Mouse (Mus musculus) lung, embryonic 16.5 days (tissue): ENCODE measurements around the gene Boc. TPM values are rescaled to one million over a fixed set of nuclear protein-coding genes. Genes with fewer than 3 reads are reported as not detected.

Experiments used
- ATAC-seq: fragments of 200-750 bp; cut with Nextera tagmentation; 2 replicates; pipeline ENCODE4 v1.8.0; 2017; ENCODE audit warnings: low read depth, mild to moderate bottlenecking, moderate library complexity
- H3K27ac ChIP-seq: fragments of 300-500 bp; sonication (generic); 2 replicates; pipeline ENCODE4 v1.5.1; 2014; ENCODE audit warnings: mild to moderate bottlenecking, control low read depth, low read length
- H3K27me3 ChIP-seq: fragments of 300-500 bp; sonication (generic); 2 replicates; pipeline ENCODE4 v1.6.1; 2014; ENCODE audit warnings: low read depth, low read length, mixed read lengths; ENCODE audit not compliant: control insufficient read depth, insufficient read depth
- H3K36me3 ChIP-seq: fragments of 300-500 bp; sonication (generic); 2 replicates; pipeline ENCODE4 v1.6.1; 2014; ENCODE audit warnings: low read length; ENCODE audit not compliant: control insufficient read depth, insufficient read depth
- H3K4me1 ChIP-seq: fragments of 300-500 bp; sonication (generic); replicated peaks from 2 replicates; pipeline ENCODE4 v1.6.1; 2014; ENCODE audit warnings: low read length, mixed read lengths; ENCODE audit not compliant: control insufficient read depth, insufficient read depth
- H3K4me2 ChIP-seq: fragments of 300-500 bp; sonication (generic); 2 replicates; pipeline ENCODE4 v1.6.1; 2014; ENCODE audit warnings: low read depth, low read length, control low read depth
- H3K4me3 ChIP-seq: fragments of 300-500 bp; sonication (generic); 2 replicates; pipeline ENCODE4 v1.5.1; 2014; ENCODE audit warnings: mild to moderate bottlenecking, low read length, control low read depth
- H3K9ac ChIP-seq: fragments of 300-500 bp; sonication (generic); 2 replicates; pipeline ENCODE4 v1.6.1; 2014; ENCODE audit warnings: low read length, control low read depth
- H3K9me3 ChIP-seq: fragments of 300-500 bp; sonication (generic); 2 replicates; pipeline ENCODE4 v1.6.1; 2016; ENCODE audit warnings: low read length; ENCODE audit not compliant: control insufficient read depth
- WGBS: fragments of 180-500 bp; shearing (Covaris S2); extraction: QIAGEN DNeasy Blood & Tissue Kit; methylation state at CpG from one replicate; pipeline ENCODE4 v1.1.7; 2014; 5-methylcytosine and 5-hydroxymethylcytosine counted together
- polyA plus RNA-seq: library from polyadenylated mRNA; unstranded; fragments of >200 nt; fragmentation: Nextera tagmentation; extraction: Ambion mirVana; gene quantifications from 2 replicates; pipeline ENCODE4 v1.2.1, GENCODE M21; 2015

The Boc gene
- polyA plus RNA-seq, 1 experiment from 2014 or later = 32.0 TPM

GRCm38 (mm10) chr16:44578551-44578950 lies 19.9 kb upstream of the Boc start:
- H3K4me2 ChIP-seq = no peak overlapping the region
- WGBS = 89% methylated on average over 1 of the region's 1 CpGs
- H3K27me3 ChIP-seq = no peaks in the 10 kb centered on the region
- no peak overlapping the region for H3K9ac ChIP-seq
- no peak overlapping the region for H3K4me3 ChIP-seq
- H3K27ac ChIP-seq = no peak overlapping the region
- no peak for ATAC-seq
- H3K9me3 ChIP-seq = no peaks in the 10 kb centered on the region
- H3K36me3 ChIP-seq = no peaks in the 10 kb centered on the region
- peaks cover 3% of the 10 kb centered on the region; the same call in 1 of the 2 replicates for H3K4me1 ChIP-seq

GRCm38 (mm10) chr16:44568056-44568455 lies 9.4 kb upstream of the Boc start:
- Histone ChIP-seq H3K4me3 (no peak overlapping the region), H3K9ac (no peak overlapping the region), H3K4me2 (no peak overlapping the region), H3K27me3 (no peaks in the 10 kb centered on the region), H3K4me1 (peaks cover 7% of the 10 kb centered on the region), H3K9me3 (no peaks in the 10 kb centered on the region), H3K27ac (no peak overlapping the region), H3K36me3 (no peaks in the 10 kb centered on the region)
- ATAC-seq = no peak

GRCm38 (mm10) chr16:44565328-44566210 lies 6.9 kb upstream of the Boc start:
- 28% methylated on average over 22 of the region's 22 CpGs for WGBS
- no peaks in the 10 kb centered on the region for H3K36me3 ChIP-seq
- H3K27me3 ChIP-seq = no peaks in the 10 kb centered on the region
- H3K27ac ChIP-seq = no peak overlapping the region
- H3K4me1 ChIP-seq = peaks cover 7% of the 10 kb centered on the region
- peak overlapping the region; percentile 30 for H3K4me3 ChIP-seq
- no peaks in the 10 kb centered on the region for H3K9me3 ChIP-seq
- H3K4me2 ChIP-seq = peak overlapping the region; percentile 45
- peak overlapping the region; percentile 35; the same call in 1 of the 2 replicates for H3K9ac ChIP-seq
- ATAC-seq = peak; percentile 59; the same call in 1 of the 2 replicates

- H3K4me3 ChIP-seq = no peak overlapping the region
- peaks cover 7% of the 10 kb centered on the region for H3K4me1 ChIP-seq
- no peak overlapping the region for H3K9ac ChIP-seq
- H3K27ac ChIP-seq = no peak overlapping the region
- ATAC-seq = no peak
- 67% methylated on average over 8 of the region's 8 CpGs for WGBS
- no peaks in the 10 kb centered on the region for H3K36me3 ChIP-seq
- no peaks in the 10 kb centered on the region for H3K9me3 ChIP-seq
- no peak overlapping the region for H3K4me2 ChIP-seq
- H3K27me3 ChIP-seq = no peaks in the 10 kb centered on the region
Observed at GRCm38 (mm10) chr16:44564359-44564758, 5.7 kb upstream of the Boc start.

DNA sequence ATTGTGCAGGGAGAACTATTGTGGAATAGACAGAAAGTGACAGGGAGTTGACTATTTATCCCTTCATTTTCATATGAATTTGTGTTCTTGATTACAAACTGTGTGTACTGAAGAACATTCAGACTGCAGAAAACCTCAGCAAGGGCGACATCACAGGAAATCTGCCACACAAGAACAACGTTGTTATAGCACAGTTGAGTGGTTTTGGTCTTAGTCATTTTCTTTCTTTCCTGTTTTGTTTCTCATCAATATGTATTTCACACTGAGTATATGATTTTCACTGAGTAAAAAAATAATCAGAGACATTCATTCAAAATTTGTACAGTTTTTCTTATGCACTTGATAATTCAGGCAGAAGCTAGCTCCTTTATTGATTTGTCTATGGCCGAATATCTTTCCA lies 3.4 kb upstream of the Boc start:
- H3K9me3 ChIP-seq = no peaks in the 10 kb centered on the region
- WGBS = 77% methylated on average over 3 of the region's 3 CpGs
- H3K36me3 ChIP-seq = no peaks in the 10 kb centered on the region
- no peak overlapping the region for H3K9ac ChIP-seq
- H3K27ac ChIP-seq = no peak overlapping the region
- H3K4me1 ChIP-seq = peaks cover 12% of the 10 kb centered on the region
- H3K4me3 ChIP-seq = no peak overlapping the region
- no peak overlapping the region for H3K4me2 ChIP-seq
- no peak for ATAC-seq
- H3K27me3 ChIP-seq = no peaks in the 10 kb centered on the region

DNA sequence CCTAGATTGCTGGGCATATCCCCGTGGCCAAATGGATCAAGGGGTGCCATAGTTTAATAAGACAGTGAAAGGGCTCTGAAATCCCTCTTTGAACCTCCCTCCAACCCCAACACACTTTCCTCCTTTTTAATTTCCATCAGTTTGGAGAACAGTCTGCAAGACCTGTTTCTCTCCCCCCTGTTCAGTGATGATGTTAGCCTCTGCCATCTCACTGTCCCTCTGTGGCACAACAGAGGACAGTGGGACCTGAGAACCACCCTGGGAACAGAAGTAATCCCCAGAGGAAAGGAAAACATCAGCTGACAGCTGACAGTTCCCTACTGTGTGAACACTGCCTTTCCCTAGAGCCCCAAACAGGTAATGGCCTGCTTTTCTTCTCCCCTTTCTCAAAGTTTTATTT lies 1.5 kb upstream of the Boc start:
- no peaks in the 10 kb centered on the region for H3K36me3 ChIP-seq
- H3K4me3 ChIP-seq = no peak overlapping the region
- no peaks in the 10 kb centered on the region for H3K9me3 ChIP-seq
- H3K9ac ChIP-seq = no peak overlapping the region
- no peak for ATAC-seq
- H3K27ac ChIP-seq = no peak overlapping the region
- no peak overlapping the region for H3K4me2 ChIP-seq
- peaks cover 4% of the 10 kb centered on the region for H3K4me1 ChIP-seq
- no peaks in the 10 kb centered on the region for H3K27me3 ChIP-seq
- 52% methylated on average over 1 of the region's 1 CpGs for WGBS

GRCm38 (mm10) chr16:44559330-44559695 lies 616 bp upstream of the Boc start:
- H3K36me3 ChIP-seq = no peaks in the 10 kb centered on the region
- no peak for ATAC-seq
- H3K27me3 ChIP-seq = no peaks in the 10 kb centered on the region
- H3K9me3 ChIP-seq = no peaks in the 10 kb centered on the region
- no peak overlapping the region for H3K9ac ChIP-seq
- H3K4me2 ChIP-seq = peak overlapping the region; percentile 78
- H3K27ac ChIP-seq = no peak overlapping the region
- H3K4me3 ChIP-seq = peak overlapping the region; percentile 81
- H3K4me1 ChIP-seq = peaks cover 7% of the 10 kb centered on the region
- WGBS = 24% methylated on average over 5 of the region's 5 CpGs

- WGBS = under 1% methylated on average over 47 of the region's 47 CpGs
- peak; percentile 73 for ATAC-seq
- no peaks in the 10 kb centered on the region for H3K9me3 ChIP-seq
Observed at GRCm38 (mm10) chr16:44557661-44558470, 831 bp downstream of the Boc start.

GRCm38 (mm10) chr16:44557084-44557483 lies 1.6 kb downstream of the Boc start:
- 26% methylated on average over 7 of the region's 7 CpGs for WGBS
- H3K4me2 ChIP-seq = peak overlapping the region; percentile 78
- no peaks in the 10 kb centered on the region for H3K27me3 ChIP-seq
- peak; percentile 6; the same call in 1 of the 2 replicates for ATAC-seq
- no peaks in the 10 kb centered on the region for H3K9me3 ChIP-seq
- peak overlapping the region; percentile 94 for H3K27ac ChIP-seq
- peak overlapping the region; percentile 99 for H3K9ac ChIP-seq
- H3K4me3 ChIP-seq = peak overlapping the region; percentile 81
- no peaks in the 10 kb centered on the region for H3K36me3 ChIP-seq
- H3K4me1 ChIP-seq = peaks cover 21% of the 10 kb centered on the region

More at GRCm38 (mm10) chr16:44557661-44558470, 831 bp downstream of the Boc start:
- Histone ChIP-seq H3K4me3 (peak overlapping the region; percentile 81), H3K27me3 (no peaks in the 10 kb centered on the region), H3K9ac (peak overlapping the region; percentile 99), H3K36me3 (no peaks in the 10 kb centered on the region), H3K4me1 (peaks cover 14% of the 10 kb centered on the region), H3K4me2 (peak overlapping the region; percentile 78), H3K27ac (peak overlapping the region; percentile 94)
